Mouse (Mus musculus) ES-E14 (cell line): ENCODE results near the gene Sod3. TPM values are rescaled to one million over a fixed set of nuclear protein-coding genes. Genes with fewer than 3 reads are reported as not detected.

Source experiments
- DNase-seq: peaks from one replicate; pipeline ENCODE4 v3.0.0-alpha.2; 2013; ENCODE audit warnings: low read depth, low spot score
- H3K27ac ChIP-seq: 2 replicates; pipeline ENCODE4 v1.5.1; 2012; ENCODE audit warnings: low read depth, mild to moderate bottlenecking, low read length, moderate library complexity, mixed read lengths; ENCODE audit not compliant: poor library complexity, insufficient read depth, severe bottlenecking
- H3K36me3 ChIP-seq: 2 replicates; pipeline ENCODE4 v1.6.1; 2012; ENCODE audit warnings: mild to moderate bottlenecking, low read length, moderate library complexity, mixed read lengths; ENCODE audit not compliant: control insufficient read depth, poor library complexity, insufficient read depth, severe bottlenecking
- H3K4me1 ChIP-seq, 2 experiments: fragments of 150-350 bp in 1 of 2; sonication (generic) in 1 of 2; 2 replicates each; pipeline ENCODE4 v1.6.1; 2012; ENCODE audit warnings: low read length in 2 of 2, mild to moderate bottlenecking in 1 of 2, mixed read lengths in 1 of 2; ENCODE audit not compliant: control insufficient read depth in 2 of 2, insufficient read depth in 2 of 2, poor library complexity in 1 of 2
- H3K4me3 ChIP-seq, 2 experiments: fragments of 150-350 bp in 1 of 2; sonication (generic) in 1 of 2; 2 replicates each; pipeline ENCODE4 v1.5.1; 2012; ENCODE audit warnings: low read length in 2 of 2, low read depth in 1 of 2, mild to moderate bottlenecking in 1 of 2, mixed read lengths in 1 of 2; ENCODE audit not compliant: insufficient read depth in 1 of 2, poor library complexity in 1 of 2, severe bottlenecking in 1 of 2
- H3K9ac ChIP-seq: 2 replicates; pipeline ENCODE4 v1.6.1; 2012; ENCODE audit warnings: low read depth, mild to moderate bottlenecking, low read length, mixed read lengths; ENCODE audit not compliant: poor library complexity, insufficient read depth, severe bottlenecking
- H3K9me3 ChIP-seq: fragments of 150-350 bp; sonication (generic); 2 replicates; pipeline ENCODE4 v1.6.1; 2012; ENCODE audit warnings: low read depth, mild to moderate bottlenecking, low read length; ENCODE audit not compliant: control insufficient read depth, insufficient read depth
- CHD2 ChIP-seq: IDR thresholded peaks from 2 replicates; pipeline ENCODE4 v1.6.1; 2014; ENCODE audit warnings: mild to moderate bottlenecking, low read depth, low read length, inconsistent platforms
- HCFC1 ChIP-seq: IDR thresholded peaks from 2 replicates; pipeline ENCODE4 v1.6.1; 2012; ENCODE audit warnings: low read length, inconsistent platforms, borderline replicate concordance; ENCODE audit not compliant: insufficient read depth
- MAFK ChIP-seq: IDR thresholded peaks from 2 replicates; pipeline ENCODE4 v1.6.1; 2014; ENCODE audit warnings: mild to moderate bottlenecking, low read depth, low read length, inconsistent platforms; ENCODE audit not compliant: insufficient read depth
- ZC3H11A ChIP-seq: IDR thresholded peaks from 2 replicates; pipeline ENCODE4 v1.6.1; 2012; ENCODE audit warnings: low read depth, mild to moderate bottlenecking, inconsistent platforms, low read length, borderline replicate concordance
- ZNF384 ChIP-seq: IDR thresholded peaks from 2 replicates; pipeline ENCODE4 v1.6.1; 2012; ENCODE audit warnings: low read depth, low read length, inconsistent platforms
- in situ Hi-C, 2 experiments: fragments of 600-800 bp; cut with MboI; formaldehyde crosslinking; loops; one replicate each; pipeline ENCODE4 v1.15.1; 2025; ENCODE audit warnings: low sequenced_read_pairs in 2 of 2, inconsistent platforms in 1 of 2; ENCODE audit not compliant: unreplicated experiment in 2 of 2
- total RNA-seq: library from RNA; depleted of rRNA; stranded (reverse); fragments of 300-350 nt; gene quantifications from 2 replicates; pipeline ENCODE4 v1.2.3, GENCODE M21; 2012

Sod3 gene
- total RNA-seq, 1 experiment, result not detected

GRCm38 (mm10) chr5:52367866-52368840, 4.6 kb downstream of the Sod3 start:
- H3K9me3 ChIP-seq, result no peaks in the 10 kb centered on the region
- H3K4me3 ChIP-seq, result peak overlapping the region; percentile 57 to 68
- no peak overlapping the region for H3K27ac ChIP-seq
- peaks cover 0 to 2% of the 10 kb centered on the region in 2 experiments; a peak in 1 of 4 replicates for H3K4me1 ChIP-seq
- peak; percentile 25 for DNase-seq
- H3K36me3 ChIP-seq, result no peaks in the 10 kb centered on the region
- peak overlapping the region; percentile 16; the same call in 1 of the 2 replicates for H3K9ac ChIP-seq
- in situ Hi-C loops, result no loop called here
- TF ChIP-seq ZC3H11A (no peak), MAFK (no peak), CHD2 (no peak), ZNF384 (no peak), HCFC1 (no peak)

GRCm38 (mm10) chr5:52370901-52371300, 7.3 kb downstream of the Sod3 start:
- Histone ChIP-seq H3K36me3 (no peaks in the 10 kb centered on the region), H3K4me3 (no peak overlapping the region), H3K9me3 (no peaks in the 10 kb centered on the region), H3K27ac (no peak overlapping the region), H3K4me1 (peaks cover 0 to 2% of the 10 kb centered on the region in 2 experiments; a peak in 1 of 4 replicates), H3K9ac (no peak overlapping the region)
- TF ChIP-seq HCFC1 (no peak), ZNF384 (no peak), ZC3H11A (no peak), MAFK (no peak), CHD2 (no peak)
- in situ Hi-C loops, result no loop called here
- no peak for DNase-seq

- H3K4me1 ChIP-seq, result no peaks in the 10 kb centered on the region
- no peak overlapping the region for H3K4me3 ChIP-seq
- no peak overlapping the region for H3K27ac ChIP-seq
- in situ Hi-C loops, result no loop called here
- H3K9me3 ChIP-seq, result no peaks in the 10 kb centered on the region
- H3K36me3 ChIP-seq, result no peaks in the 10 kb centered on the region
- no peak for DNase-seq
- TF ChIP-seq CHD2 (no peak), MAFK (no peak), ZNF384 (no peak), HCFC1 (no peak), ZC3H11A (no peak)
- no peak overlapping the region for H3K9ac ChIP-seq
These were observed 12.3 kb downstream of the Sod3 start for GRCm38 (mm10) chr5:52375847-52376246.

GRCm38 (mm10) chr5:52382837-52383236, 19.2 kb downstream of the Sod3 start:
- TF ChIP-seq ZNF384 (no peak), MAFK (no peak), CHD2 (no peak), ZC3H11A (no peak), HCFC1 (no peak)
- no peak for DNase-seq
- no peaks in the 10 kb centered on the region for H3K9me3 ChIP-seq
- no peak overlapping the region for H3K4me3 ChIP-seq
- no peak overlapping the region for H3K9ac ChIP-seq
- in situ Hi-C loops, result no loop called here
- no peaks in the 10 kb centered on the region for H3K36me3 ChIP-seq
- no peaks in the 10 kb centered on the region for H3K4me1 ChIP-seq
- no peak overlapping the region for H3K27ac ChIP-seq
